Mouse (Mus musculus) thymus, postnatal 36 days (tissue): ENCODE data around the gene Mettl16.

ENCODE experiments used
- DNase-seq, 2 experiments: peaks; one replicate each; pipeline ENCODE4 v3.0.0; 2022; ENCODE audit warnings: mixed read lengths in 2 of 2

The Mettl16 gene

DNA sequence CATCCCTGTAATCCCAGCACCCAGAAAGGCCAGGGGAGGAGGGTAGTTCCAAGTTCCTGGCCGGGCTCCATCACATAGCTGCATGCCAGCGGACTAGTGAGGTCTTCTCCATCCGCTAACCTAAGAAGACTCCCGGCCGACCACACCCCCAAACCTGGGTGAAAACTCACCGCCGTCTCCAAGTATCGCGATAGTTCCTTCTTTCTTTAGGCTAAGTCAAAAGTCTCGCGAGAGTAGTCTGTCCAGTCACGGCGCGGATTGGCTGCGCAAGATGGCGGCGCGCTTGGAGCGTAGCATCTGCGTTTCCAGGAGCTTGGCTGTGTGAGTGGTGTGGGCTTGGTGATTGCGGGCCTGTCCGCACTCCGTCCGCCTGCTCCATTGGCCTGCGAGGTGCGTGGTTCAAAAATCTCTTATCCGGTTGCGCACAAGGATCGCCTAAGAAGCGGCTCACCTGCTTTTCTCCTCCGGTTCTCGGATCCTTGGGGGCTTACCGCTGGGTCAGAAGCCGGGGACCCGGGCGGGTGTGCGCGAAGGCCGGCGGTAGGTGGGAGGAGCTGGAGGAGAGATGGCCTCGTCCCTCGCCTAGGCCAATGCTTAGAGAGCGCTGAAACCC, at the start of gene Mettl16:
Gene Mettl16, plus strand, starts transcription at position 236 of the 613 bp plus-strand sequence.
- DNase-seq: peak; percentile 90 to 93

- DNase-seq: no peak
Observed at GRCm38 (mm10) chr11:74721141-74721540, 49.5 kb upstream of the Mettl16 start.

GRCm38 (mm10) chr11:74721971-74722370, 48.7 kb upstream of the Mettl16 start:
- DNase-seq: no peak

GRCm38 (mm10) chr11:74723357-74724234, 47.0 kb upstream of the Mettl16 start:
- DNase-seq: peak; percentile 86 to 87

DNA sequence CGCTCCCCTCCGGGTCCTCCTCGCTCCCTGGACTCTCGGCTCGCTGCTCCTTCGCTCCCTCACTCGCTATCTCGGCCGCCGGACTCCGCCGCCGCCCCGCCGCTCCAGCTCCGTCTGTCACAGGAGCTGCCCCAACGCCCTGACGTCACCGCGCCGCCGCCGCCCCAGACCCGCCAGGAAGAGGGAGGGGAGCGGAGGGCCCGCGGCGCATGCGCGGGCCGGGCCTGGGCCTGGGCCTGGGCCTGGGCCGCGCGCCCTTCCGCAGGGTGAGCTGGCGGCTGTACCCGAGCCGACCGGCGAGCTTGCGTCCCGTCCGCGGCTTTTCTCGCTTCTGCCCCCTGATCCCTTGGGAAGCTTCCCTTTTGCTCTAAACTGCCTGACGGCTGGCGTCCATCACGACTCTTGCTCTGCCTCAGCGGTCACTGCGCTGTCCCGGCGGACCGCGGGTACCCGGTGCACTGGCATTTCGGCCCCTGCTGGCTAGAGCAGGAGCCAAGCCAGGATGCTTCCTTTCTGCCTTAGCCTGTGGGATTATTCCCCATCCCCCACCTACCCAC, 46.3 kb upstream of the Mettl16 start, which contains the start of gene Pafah1b1:
Gene Pafah1b1, minus strand, starts transcription at position 436 of the 557 bp plus-strand sequence.
- DNase-seq: peak; percentile 96 to 98

- no peak for DNase-seq
Observed at GRCm38 (mm10) chr11:74725181-74725580, 45.4 kb upstream of the Mettl16 start.

GRCm38 (mm10) chr11:74734917-74735316, 35.7 kb upstream of the Mettl16 start:
- no peak for DNase-seq

DNA sequence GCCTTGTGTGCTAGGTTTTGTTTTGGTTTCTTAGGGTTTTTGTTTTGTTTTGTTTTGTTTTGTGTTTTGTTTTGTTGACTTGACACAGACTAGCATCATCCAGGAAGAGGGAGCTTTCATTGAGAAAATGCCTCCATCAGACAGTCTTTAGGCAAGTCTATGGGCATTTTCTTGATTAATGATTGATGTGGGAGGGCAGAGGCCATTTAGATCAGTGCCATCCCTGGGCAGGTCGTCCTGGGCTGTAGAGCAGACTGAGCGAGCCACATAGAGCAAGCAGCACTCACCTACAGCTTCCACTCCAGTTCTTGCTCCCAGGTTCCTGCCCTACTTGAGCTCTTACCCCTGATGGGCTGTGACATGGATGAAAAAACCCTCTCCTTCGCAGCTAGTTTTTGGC, 32.8 kb upstream of the Mettl16 start:
- DNase-seq: no peak

- no peak for DNase-seq
Observed at GRCm38 (mm10) chr11:74748022-74748421, 22.6 kb upstream of the Mettl16 start.

DNA sequence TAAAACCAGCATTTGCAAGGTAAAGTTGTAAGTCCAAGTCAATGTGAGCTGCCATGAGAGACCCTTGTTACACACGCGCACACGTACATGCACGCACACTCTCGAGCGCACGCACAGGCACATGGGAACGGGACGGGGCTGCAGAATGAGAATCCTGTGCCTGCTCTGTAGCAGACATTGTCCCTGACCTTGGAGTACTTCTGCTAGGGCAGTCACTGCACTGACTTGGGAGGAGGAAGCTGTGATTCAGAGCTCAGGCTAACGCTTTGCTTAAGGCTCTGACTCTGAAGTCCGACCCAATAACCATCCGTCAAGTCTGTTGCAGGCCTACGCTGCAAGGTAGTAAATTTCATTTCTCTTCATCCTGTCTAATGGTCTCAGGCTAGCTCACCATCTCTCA, 21.4 kb upstream of the Mettl16 start:
- no peak for DNase-seq

- no peak for DNase-seq
Observed at GRCm38 (mm10) chr11:74750662-74751351, 19.8 kb upstream of the Mettl16 start.

GRCm38 (mm10) chr11:74751352-74752066, 19.1 kb upstream of the Mettl16 start:
- no peak for DNase-seq

GRCm38 (mm10) chr11:74756631-74757030, 14.0 kb upstream of the Mettl16 start:
- DNase-seq: no peak

DNA sequence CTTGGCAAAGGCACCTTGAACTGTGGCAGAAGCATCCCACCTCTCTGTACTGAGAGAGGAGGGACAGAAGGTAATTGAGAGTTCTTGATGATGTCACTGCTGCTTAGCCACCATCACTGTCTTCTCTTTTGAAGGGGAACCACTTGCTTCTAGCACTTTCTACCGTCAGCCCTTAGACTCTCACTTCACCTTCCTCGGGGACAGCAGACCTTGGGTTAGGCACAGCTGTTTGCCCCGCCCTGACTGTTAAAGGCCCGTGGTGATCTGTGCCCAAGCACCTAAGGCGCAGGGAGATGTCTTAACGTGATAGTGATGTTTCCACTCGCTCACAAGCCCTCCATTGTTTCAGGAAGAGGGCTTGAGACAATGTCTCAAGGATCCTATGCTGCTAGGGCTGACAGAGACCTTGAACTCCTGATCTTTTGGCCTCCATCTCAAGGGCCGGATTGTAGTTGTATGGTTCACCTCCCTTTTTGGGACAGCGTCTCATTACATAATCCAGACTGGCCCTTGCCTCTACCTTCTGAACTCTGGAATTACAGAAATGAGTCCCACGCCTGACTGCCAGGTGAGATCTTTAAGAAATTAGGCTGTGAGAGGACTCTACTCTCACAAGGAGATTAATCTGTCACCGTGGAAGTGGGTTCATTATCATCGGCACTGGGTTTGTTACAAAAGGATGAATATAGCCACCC, 9.5 kb upstream of the Mettl16 start:
- DNase-seq: no peak

DNA sequence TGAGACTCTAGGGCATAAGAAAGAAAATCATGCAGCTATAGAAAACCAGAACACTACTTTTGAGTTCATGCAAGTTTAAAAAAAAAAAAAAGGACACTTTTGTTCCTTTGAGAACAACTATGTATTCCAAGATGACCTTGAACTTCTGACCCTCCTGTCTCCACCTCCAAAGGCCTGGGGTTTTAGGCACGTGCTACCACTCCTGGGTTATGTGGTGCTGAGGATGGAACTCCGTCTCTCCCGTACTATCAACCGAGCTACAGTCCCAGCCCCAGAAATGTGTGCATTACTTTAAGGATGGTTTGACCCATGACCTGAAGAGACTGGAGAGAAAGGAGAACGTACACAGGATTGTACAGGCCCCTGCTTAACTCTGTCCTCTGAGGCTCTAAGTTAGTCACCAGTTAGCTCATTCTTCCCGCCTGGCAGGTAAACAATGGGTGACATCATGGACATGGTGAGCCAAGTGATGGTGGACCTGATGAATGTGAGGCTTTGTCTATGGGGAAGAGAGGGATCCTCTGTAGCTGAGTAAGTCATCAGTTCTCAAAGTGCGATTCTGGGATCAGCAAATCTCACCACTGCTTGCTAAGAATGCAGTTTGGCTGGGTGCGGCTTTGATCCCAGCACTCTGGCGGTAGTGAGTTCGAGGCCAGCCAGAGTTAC, 6.5 kb upstream of the Mettl16 start:
- DNase-seq: no peak

DNA sequence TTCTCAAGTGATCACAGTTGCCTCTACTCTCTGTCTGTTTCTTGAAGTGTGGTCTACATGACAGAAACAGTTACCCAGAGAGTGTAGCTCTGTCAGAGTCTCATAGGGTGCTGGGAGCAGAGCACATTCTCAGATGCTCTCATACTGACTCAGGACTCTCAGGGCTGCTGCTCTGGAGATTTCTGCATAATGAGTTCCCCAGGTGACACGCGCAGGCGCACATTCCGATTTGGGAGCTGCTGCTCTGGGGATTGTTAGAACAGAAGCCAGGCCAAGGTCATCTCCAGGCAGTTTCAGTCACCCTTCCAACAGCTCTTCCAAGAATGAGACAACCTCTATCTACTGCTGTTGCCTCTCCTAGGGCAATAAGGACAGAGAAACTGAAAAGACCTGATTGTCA, 3.2 kb upstream of the Mettl16 start:
- no peak for DNase-seq

DNA sequence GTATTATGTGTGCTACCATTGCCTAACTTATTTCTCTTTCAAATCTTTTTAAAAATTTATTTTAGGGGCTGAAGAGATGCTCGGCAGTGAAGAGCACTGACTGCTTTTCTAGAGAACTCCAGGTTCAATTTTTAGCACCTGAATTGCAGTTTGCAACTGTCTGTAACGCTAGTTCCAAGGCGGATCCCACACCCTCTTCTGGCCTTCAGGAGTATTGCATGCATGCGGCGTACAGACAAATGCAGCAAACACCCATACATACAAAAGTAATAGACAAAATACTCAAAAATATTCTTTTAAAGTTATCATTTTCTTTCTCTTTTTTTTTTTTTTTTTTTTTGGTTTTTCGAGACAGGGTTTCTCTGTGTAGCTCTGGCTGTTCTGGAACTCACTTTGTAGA, 2.6 kb upstream of the Mettl16 start:
- peak; percentile 55 to 58 for DNase-seq

DNA sequence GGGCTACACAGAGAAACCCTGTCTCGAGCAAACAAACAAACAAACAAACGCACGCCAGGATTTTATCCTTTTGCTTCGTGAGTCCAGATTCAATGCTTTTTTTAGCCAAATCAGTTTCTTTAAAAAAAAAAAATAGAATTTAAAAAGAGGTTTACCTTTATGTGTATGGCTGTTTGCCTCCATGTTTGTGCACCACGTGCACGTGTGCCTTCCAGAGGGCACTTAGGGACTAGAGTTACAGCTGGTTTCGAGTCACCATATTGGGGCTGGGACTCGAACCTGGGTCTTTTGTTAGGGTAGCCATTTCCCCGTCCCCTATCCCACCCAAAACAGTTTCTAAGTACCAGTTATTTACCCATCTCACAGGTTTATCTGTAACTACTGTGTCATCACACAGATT, 593 bp upstream of the Mettl16 start:
- no peak for DNase-seq

GRCm38 (mm10) chr11:74771234-74771633, 604 bp downstream of the Mettl16 start:
- no peak for DNase-seq

GRCm38 (mm10) chr11:74771650-74772049, 1.0 kb downstream of the Mettl16 start:
- no peak for DNase-seq

DNA sequence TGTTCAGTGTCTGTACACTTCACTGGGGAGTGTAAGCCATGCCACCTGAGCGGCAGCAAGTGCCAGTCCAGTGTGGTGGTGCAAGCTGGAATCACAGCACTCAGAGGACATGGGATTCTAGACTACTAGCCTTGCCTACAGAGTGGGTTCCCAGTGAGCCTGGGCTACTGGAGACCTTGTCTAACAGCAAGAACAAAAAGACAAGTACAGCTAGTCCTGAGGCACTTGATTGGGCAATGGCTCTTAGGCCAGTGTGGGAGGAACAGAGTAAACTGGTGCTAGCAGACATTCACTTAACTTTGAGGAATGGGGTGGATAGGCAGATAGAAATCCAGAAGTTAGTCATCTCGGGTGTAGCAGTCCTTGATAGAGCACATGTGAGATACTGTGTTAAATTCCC, 1.8 kb downstream of the Mettl16 start:
- DNase-seq: no peak
